Mouse (Mus musculus): ENCODE measurements around the gene Inmt. TPM values are rescaled to one million over a fixed set of nuclear protein-coding genes. Genes with fewer than 3 reads are reported as not detected.
A peak's percentile ranks its signal among the peaks of the same experiment; 100 is the strongest.

Gene Inmt
- not detected in 2 replicates for polyA plus RNA-seq (2016; fragmentation: Nextera tagmentation; extraction: Ambion mirVana)

DNA sequence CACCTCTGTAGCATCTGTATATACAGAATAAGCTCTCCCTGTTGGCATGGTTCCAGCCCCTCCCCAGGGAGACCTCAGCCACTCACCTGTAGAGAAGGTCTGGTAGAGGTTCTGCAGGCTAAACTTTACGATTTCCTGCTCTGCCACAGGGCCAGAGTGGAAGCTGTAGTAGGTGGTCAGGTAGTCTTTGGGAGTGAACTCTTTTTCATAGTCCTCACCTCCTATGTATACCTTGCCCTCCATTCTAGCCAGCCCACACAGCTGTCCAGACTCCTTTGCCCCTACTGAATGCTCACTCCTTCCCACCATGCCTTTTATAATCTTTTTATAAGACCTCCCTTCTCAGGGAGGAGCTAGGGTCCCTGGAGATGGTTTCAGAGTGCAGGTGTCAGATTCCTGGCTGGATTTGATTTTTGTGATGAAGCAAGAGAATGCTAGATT lies at the start of gene Inmt:
TSS of gene Inmt (minus strand) at position 303 of the 441 bp plus-strand sequence.
- H3K9ac ChIP-seq: no peak within 1 kb of the TSS
- no peak for ATAC-seq (ENCODE audit: low FRiP score, low read depth)
- H3K36me3 ChIP-seq: no peaks in the 10 kb centered on the region
- no peak within 1 kb of the TSS for H3K4me2 ChIP-seq (replicated peaks)
- H3K4me3 ChIP-seq: no peak within 1 kb of the TSS
- H3K27ac ChIP-seq: no peak within 1 kb of the TSS
- H3K27me3 ChIP-seq (replicated peaks): peaks cover 44% of the 10 kb centered on the region
- H3K4me1 ChIP-seq: 0 out of 2 replicates have a peak, but pooled peaks cover 3% of the 10 kb centered on the region
- H3K9me3 ChIP-seq: no peaks in the 10 kb centered on the region
- WGBS: 78% methylated on average over 1 of the region's 1 CpGs

DNA sequence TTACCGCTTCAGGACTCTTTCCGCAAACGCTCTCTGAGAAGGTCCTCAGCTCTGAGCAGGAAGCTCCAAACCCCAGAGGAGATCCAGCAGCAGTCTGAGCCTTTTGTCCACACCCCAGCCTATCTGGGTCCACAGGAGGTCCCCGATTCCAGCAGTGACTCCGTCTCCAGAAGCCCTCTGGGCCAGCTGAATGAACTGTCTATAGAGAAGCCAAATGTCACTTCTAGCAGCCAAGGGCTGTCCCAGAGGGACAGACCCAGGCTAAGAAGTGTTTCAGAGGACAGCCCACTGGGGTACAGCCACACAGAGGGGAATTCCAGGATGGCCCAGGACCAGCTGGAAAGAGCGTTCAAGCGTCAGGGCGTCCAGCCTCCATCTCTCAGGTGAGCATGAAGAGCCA lies 49.1 kb upstream of the Inmt start:
- Histone ChIP-seq H3K27ac (no peak overlapping the region), H3K36me3 (peaks cover 17% of the 10 kb centered on the region), H3K4me2 (replicated peaks) (no peak overlapping the region), H3K27me3 (replicated peaks) (no peaks in the 10 kb centered on the region), H3K9ac (no peak overlapping the region), H3K4me1 (no peaks in the 10 kb centered on the region), H3K9me3 (no peaks in the 10 kb centered on the region), H3K4me3 (no peak overlapping the region)
- no peak for ATAC-seq (ENCODE audit: low FRiP score, low read depth)
- WGBS: 90% methylated on average over 8 of the region's 8 CpGs

DNA sequence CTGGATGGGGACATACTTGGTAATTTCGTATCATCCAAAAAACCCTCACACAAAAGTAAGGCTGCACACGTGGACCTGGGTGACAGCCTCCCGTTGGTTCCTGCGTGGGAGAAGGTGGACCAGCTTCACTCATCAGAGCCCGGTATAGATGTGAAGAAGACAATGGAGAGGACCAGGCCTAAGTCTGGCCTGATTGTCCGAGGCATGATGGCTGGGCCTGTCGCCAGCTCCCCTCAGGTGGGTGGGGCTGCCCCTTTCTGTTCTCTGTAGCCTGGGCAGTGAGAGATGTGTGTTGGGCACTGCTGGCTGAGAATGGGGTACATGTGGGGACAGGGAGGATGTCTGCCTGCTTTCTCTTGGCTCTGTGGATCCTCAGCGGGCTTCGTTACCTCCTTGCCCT lies 43.4 kb upstream of the Inmt start:
- no peaks in the 10 kb centered on the region for H3K9me3 ChIP-seq
- 93% methylated on average over 9 of the region's 9 CpGs for WGBS
- H3K4me3 ChIP-seq: no peak overlapping the region
- H3K27me3 ChIP-seq (replicated peaks): no peaks in the 10 kb centered on the region
- no peak overlapping the region for H3K9ac ChIP-seq
- no peak overlapping the region for H3K27ac ChIP-seq
- H3K4me2 ChIP-seq (replicated peaks): no peak overlapping the region
- no peaks in the 10 kb centered on the region for H3K4me1 ChIP-seq
- peaks cover 27% of the 10 kb centered on the region for H3K36me3 ChIP-seq
- ATAC-seq (ENCODE audit: low FRiP score, low read depth): no peak

DNA sequence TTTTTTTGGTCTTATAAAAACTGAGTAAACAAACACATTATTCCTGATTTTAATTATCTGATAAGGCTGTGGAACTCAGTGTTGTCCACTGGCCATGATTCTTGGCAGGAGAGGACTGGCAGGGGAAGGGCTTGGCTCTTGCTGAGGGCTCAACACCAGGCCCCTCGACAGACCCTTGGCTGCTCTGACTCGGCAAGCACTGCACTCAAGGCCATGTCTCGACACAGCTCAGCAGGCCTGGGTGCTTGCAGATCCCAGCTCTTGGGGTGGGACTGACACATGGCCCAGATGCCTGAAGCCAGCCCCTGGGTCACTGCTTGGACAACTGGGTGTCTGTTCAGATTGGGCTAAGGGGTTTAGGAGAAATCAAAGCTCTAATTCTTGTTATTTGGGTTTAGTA lies 39.7 kb upstream of the Inmt start:
- Histone ChIP-seq H3K4me1 (no peaks in the 10 kb centered on the region), H3K4me3 (no peak overlapping the region), H3K9ac (no peak overlapping the region), H3K27me3 (replicated peaks) (no peaks in the 10 kb centered on the region), H3K9me3 (no peaks in the 10 kb centered on the region), H3K4me2 (replicated peaks) (no peak overlapping the region), H3K27ac (no peak overlapping the region), H3K36me3 (peaks cover 29% of the 10 kb centered on the region)
- 85% methylated on average over 3 of the region's 3 CpGs for WGBS
- no peak for ATAC-seq (ENCODE audit: low FRiP score, low read depth)

DNA sequence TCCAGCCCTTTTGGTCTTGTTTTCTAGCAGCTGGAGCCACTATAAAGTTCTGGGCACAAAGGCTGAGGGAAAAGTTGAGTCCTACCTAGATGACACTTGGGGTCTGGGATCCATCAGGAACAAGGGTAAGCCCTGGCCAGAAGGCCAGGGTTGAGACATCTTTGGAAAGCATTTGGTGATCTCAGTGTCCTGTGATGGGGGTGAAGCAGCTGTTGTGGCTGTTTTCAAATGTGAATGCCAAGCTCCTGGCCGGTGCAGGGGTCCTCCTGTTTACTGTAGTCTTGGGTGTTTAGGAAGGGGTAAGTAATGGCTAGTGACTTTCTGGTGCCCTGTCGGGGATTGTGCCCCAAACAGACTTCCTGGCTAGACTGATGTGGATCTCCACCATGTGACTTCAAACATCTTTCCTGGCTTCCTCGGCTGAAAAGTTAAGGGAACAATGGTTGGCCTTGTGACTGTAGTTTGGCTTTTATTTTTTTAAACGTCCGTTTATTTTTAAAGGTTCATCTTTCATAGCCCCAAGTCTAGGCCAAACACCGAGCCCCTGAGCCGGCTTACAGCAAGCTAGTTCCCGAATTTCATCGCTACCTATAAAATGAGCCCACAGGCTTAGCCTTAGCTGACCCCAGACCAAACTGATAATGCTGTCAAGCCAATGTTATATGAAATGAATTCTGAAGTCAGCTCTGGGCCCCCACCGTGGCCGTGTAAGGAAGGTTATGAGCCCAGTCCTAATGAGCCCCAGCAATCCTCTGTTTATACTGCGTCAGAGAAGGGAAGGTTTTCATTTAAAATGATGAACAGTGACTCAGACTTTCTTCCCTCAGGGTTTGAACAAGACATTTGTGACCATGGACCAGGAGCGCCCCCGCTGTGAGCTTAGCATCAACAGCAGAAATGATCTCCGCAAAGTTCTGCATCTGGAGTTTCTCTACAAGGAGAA lies 35.9 kb upstream of the Inmt start:
- Histone ChIP-seq H3K4me2 (replicated peaks) (no peak overlapping the region), H3K27ac (no peak overlapping the region), H3K4me1 (no peaks in the 10 kb centered on the region; the same call in 1 of the 2 replicates), H3K36me3 (peaks cover 9% of the 10 kb centered on the region; the same call in 1 of the 2 replicates), H3K4me3 (no peak overlapping the region), H3K27me3 (replicated peaks) (no peaks in the 10 kb centered on the region), H3K9ac (no peak overlapping the region), H3K9me3 (no peaks in the 10 kb centered on the region)
- no peak for ATAC-seq (ENCODE audit: low FRiP score, low read depth)
- WGBS: 73% methylated on average over 15 of the region's 15 CpGs

DNA sequence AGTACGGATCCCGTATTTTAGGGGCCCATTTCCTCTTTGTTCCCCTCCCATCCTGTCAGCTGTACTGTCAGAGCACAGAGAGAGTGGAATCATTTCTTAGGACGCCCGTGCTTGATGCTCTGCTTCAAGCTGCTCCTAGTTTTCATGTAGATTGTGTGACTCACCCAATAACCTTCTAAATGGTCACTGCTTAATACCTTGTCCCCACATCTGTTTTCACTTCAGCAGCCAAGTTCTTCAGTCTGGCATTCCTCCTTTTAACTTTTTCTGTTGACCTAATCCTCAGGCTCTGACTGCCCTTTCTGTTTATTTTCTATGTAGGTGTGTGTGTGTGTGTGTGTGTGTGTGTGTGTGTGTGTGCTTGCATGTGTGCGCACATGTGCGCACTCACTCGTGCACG lies 32.9 kb upstream of the Inmt start:
- Histone ChIP-seq H3K27ac (no peak overlapping the region), H3K9me3 (no peaks in the 10 kb centered on the region), H3K4me1 (peaks cover 10% of the 10 kb centered on the region), H3K4me2 (replicated peaks) (no peak overlapping the region), H3K36me3 (peaks cover 6% of the 10 kb centered on the region; the same call in 1 of the 2 replicates), H3K4me3 (no peak overlapping the region), H3K27me3 (replicated peaks) (no peaks in the 10 kb centered on the region), H3K9ac (no peak overlapping the region)
- WGBS: 74% methylated on average over 8 of the region's 8 CpGs
- no peak for ATAC-seq (ENCODE audit: low FRiP score, low read depth)

DNA sequence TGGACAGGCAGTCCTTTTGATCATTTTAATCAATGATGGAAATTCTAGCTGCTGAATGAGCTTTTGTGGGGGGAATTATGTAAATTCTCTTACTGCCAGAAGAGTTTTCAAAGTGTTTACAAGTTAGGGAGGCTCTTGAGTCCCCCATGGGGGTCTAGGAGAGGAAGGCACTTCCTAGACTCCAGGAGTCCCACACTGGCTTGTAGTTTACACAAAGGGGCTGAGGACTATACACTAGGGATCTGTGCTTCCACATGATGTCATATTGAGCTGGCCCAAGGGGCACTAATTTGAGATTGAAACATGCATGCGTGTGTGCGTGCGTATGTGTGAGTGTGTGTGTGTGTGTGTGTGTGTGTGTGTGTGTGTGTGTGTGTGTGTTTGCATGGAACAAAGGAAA lies 29.1 kb upstream of the Inmt start:
- Histone ChIP-seq H3K27ac (peak overlapping the region; percentile 22; the same call in 1 of the 2 replicates), H3K27me3 (replicated peaks) (no peaks in the 10 kb centered on the region), H3K4me3 (peak overlapping the region; percentile 42), H3K4me1 (peaks cover 12% of the 10 kb centered on the region), H3K9ac (0 out of 2 replicates have a peak overlapping the region, but pooled peaks have one; percentile 38), H3K36me3 (no peaks in the 10 kb centered on the region), H3K9me3 (no peaks in the 10 kb centered on the region), H3K4me2 (replicated peaks) (peak overlapping the region; percentile 64)
- ATAC-seq (ENCODE audit: low FRiP score, low read depth): peak; percentile 57
- 80% methylated on average over 3 of the region's 3 CpGs for WGBS

DNA sequence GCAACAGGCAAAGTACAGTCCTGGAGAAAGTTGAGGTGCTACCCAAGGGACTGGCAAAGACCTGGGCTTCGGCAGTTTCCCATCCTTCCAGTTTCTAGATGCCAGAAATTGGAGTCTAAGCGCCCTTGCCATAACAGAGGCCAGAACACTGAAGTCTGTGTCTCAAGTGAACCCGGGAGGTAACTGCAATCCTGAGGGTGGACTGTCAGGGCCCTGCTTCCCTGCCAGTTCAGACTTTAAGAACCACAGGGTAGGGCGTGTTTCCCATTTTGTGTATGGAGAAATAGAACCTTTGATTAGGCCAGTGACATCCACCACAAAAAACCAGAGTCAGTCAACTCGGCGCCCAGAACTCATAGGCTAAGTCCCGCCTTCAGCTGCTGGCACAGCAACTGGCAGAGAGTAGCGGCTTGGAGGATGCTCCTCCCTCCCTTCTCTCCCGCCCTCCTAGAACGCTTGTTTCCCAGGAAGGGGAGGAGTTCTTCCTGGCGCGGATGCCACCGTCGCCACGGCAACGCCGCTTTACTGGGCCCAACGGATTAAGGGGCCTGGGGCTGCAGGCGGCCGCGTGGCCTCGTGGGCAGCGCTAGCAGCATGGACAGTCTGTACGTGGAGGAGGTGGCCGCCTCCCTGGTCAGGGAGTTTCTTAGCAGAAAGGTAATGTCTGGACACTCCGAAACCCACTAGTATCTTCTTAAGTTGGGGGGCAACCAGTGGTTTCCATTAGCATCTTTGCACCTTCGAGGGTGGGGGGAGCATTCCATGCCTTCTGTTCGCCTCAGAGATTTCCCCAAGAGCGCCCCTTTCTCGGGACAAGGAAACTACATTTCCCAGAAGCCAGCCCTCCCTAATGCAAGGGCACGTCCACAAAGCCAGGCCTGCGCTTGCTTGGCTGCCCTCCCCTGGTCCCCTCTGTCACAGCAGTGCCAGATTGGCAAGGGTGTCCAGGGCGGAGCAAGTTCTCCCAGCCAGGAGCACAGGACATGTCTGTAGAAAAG lies 28.4 kb upstream of the Inmt start, which contains the start of gene Mindy4:
TSS of gene Mindy4 (plus strand) at position 471 of the 998 bp plus-strand sequence.
- Histone ChIP-seq H3K27me3 (replicated peaks) (no peaks in the 10 kb centered on the region), H3K9me3 (no peaks in the 10 kb centered on the region), H3K4me1 (peaks cover 12% of the 10 kb centered on the region), H3K36me3 (no peaks in the 10 kb centered on the region), H3K4me2 (replicated peaks) (peak within 1 kb of the TSS; percentile 64), H3K27ac (peak within 1 kb of the TSS; percentile 22; the same call in 1 of the 2 replicates), H3K4me3 (peak within 1 kb of the TSS; percentile 42), H3K9ac (peak within 1 kb of the TSS; percentile 38; the same call in 1 of the 2 replicates)
- 4% methylated on average over 32 of the region's 33 CpGs for WGBS
- ATAC-seq (ENCODE audit: low FRiP score, low read depth): peak; percentile 98

DNA sequence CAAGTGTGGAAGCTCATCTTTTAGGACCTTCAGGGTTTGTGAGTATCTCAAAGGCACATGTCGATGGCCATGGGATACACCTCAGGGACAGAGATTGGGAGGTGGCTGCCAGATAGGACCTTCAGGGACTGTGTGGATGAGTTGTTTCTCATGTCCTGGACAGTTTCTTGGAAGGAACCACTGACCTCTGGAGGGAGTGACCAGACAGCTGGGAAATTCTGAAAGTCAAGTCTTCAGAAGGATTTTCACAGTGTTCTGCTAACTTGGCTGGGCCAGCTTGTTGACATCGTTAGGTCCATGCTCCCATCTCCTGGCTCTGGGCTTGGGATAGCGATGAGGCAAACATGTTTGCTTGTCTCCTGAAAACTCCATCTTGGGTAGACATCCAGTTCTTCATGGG lies 24.2 kb upstream of the Inmt start:
- peaks cover 7% of the 10 kb centered on the region; the same call in 1 of the 2 replicates for H3K9me3 ChIP-seq
- WGBS: 94% methylated on average over 3 of the region's 3 CpGs
- ATAC-seq (ENCODE audit: low FRiP score, low read depth): no peak

DNA sequence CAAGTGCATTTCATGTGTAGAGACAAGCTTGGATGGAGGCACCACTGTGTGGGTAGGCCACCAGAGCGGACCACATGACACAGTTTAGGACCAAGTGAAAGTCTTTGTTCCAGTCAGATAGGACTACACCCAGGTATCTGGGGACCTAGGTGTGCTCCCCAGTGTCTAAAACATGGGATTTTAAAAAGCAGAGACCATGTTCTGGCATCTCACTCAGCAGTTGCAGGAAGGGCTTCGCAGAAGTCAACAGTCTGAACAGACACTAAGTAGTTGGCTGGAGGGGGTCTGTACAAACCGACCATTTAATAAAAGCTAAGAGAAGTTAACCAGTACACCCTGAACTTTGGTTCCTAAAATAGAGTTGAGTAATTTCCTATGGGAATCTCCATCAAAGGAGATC lies 18.3 kb upstream of the Inmt start:
- WGBS: 93% methylated on average over 3 of the region's 3 CpGs

More for the DNA sequence above, 24.2 kb upstream of the Inmt start:
- no peak overlapping the region for H3K4me3 ChIP-seq
- H3K27me3 ChIP-seq (replicated peaks): no peaks in the 10 kb centered on the region
- no peak overlapping the region for H3K27ac ChIP-seq
- H3K36me3 ChIP-seq: no peaks in the 10 kb centered on the region
- peaks cover 7% of the 10 kb centered on the region for H3K4me1 ChIP-seq
- H3K4me2 ChIP-seq (replicated peaks): no peak overlapping the region
- no peak overlapping the region for H3K9ac ChIP-seq

DNA sequence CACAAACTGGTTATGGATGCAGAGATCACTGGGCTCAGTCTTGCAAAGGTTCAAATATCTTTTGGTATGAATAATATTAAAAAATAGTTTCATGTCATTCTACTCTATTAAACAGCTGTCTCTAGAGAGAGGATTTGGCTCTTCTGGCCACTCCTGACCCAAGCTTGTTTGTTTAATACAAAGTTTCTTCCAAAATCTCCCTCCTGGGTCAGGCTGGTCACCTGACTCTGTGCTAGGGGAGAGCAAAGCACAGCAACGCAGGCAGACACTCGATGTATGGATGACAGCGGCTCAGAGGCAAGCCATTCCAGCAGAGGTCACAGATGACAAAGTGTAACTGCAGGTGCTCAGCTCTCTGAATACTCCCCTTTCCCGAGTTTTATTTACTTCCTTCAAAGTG lies 16.7 kb upstream of the Inmt start:
- Histone ChIP-seq H3K27me3 (replicated peaks) (no peaks in the 10 kb centered on the region), H3K9me3 (peaks cover 7% of the 10 kb centered on the region; the same call in 1 of the 2 replicates), H3K36me3 (no peaks in the 10 kb centered on the region), H3K4me2 (replicated peaks) (no peak overlapping the region), H3K4me3 (no peak overlapping the region), H3K4me1 (no peaks in the 10 kb centered on the region), H3K9ac (no peak overlapping the region), H3K27ac (no peak overlapping the region)
- 71% methylated on average over 4 of the region's 4 CpGs for WGBS
- no peak for ATAC-seq (ENCODE audit: low FRiP score, low read depth)

More for the DNA sequence above, 18.3 kb upstream of the Inmt start:
- Histone ChIP-seq H3K27me3 (replicated peaks) (no peaks in the 10 kb centered on the region), H3K9ac (no peak overlapping the region), H3K9me3 (peaks cover 7% of the 10 kb centered on the region; the same call in 1 of the 2 replicates), H3K4me3 (no peak overlapping the region), H3K4me2 (replicated peaks) (no peak overlapping the region), H3K36me3 (no peaks in the 10 kb centered on the region), H3K4me1 (no peaks in the 10 kb centered on the region), H3K27ac (no peak overlapping the region)
- ATAC-seq (ENCODE audit: low FRiP score, low read depth): no peak
